Mouse (Mus musculus): Measurements from ENCODE around the gene Yrdc. TPM values are rescaled to one million over a fixed set of nuclear protein-coding genes. Genes with fewer than 3 reads are reported as not detected.
A peak's percentile ranks its signal among the peaks of the same experiment; 100 is the strongest.

Gene Yrdc
- polyA plus RNA-seq, 2 experiments = 20.9 to 21.9 TPM

DNA sequence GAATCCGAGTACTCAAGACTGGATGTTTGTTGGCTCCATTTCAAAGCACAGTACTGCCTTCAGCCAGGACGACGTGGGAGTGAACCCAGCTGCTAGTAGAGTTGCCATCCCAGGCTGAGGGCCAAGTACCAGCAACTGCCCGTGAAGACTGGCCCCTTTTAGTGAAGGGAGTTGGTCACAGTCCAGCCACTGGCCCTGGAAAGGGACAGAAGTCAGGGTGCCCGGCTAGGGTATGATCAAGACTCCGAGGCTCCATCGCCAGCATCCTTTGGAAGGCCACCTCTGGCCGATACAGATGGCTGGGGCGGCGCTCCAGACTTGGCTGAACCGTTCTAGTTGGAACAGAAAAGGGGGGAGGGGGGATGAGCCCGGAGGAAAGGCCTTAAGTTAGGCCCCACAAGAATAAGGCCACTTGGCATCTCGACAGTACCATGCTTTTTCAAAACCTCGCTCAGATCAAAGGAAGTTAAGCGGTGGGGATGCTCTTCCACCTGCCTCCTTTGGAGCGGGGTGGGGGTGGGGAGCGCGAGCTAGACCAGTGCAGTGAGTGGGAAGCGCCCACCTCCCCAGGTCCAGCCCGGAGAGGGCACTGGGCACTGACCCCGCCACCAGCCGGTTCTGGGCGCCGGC lies 733 bp upstream of the Yrdc start:
- 11% methylated on average over 24 of the region's 24 CpGs for WGBS (ENCODE audit: insufficient replicate concordance)
- peaks cover 17% of the 10 kb centered on the region for H3K36me3 ChIP-seq (replicated peaks; ENCODE audit: control insufficient read depth, insufficient read depth, low read depth)
- H3K4me1 ChIP-seq (replicated peaks; ENCODE audit: control insufficient read depth in 2 of 2, insufficient read depth in 2 of 2, low read length in 1 of 2) = peaks cover 8 to 14% of the 10 kb centered on the region in 2 experiments
- TF ChIP-seq CTCF (IDR thresholded peaks at IDR 0.05; ENCODE audit: low read depth) (no peak), EP300 (IDR thresholded peaks at IDR 0.05; ENCODE audit: low read depth) (no peak)
- H3K9me3 ChIP-seq (ENCODE audit: control insufficient read depth, low read length) = no peaks in the 10 kb centered on the region
- peak overlapping the region; percentile 82 to 93 for H3K4me3 ChIP-seq (ENCODE audit: insufficient read depth in 1 of 2, low read depth in 2 of 2, low read length in 2 of 2)
- peak overlapping the region; percentile 66 for H3K9ac ChIP-seq (replicated peaks)
- no peak; the same call in 1 of the 2 replicates for ATAC-seq (ENCODE audit: insufficient read depth)
- H3K27ac ChIP-seq = 0 out of 2 replicates have a peak overlapping the region, but pooled peaks have one; percentile 14
- peak in 1 of 3 experiments; percentile 10 for DNase-seq (ENCODE audit: low read depth in 3 of 3, low spot score in 3 of 3)
- no peaks in the 10 kb centered on the region for H3K27me3 ChIP-seq (ENCODE audit: control insufficient read depth, insufficient read depth, low read length)
- H3K4me2 ChIP-seq (ENCODE audit: low read depth) = peak overlapping the region; percentile 70

- under 1% methylated on average over 75 of the region's 75 CpGs for WGBS (ENCODE audit: insufficient replicate concordance)
These were observed 617 bp downstream of the Yrdc start, which contains the start of gene 1110065P20Rik for GRCm38 (mm10) chr4:124850933-124851658. TSS of gene 1110065P20Rik (minus strand) at chr4:124851196.

DNA sequence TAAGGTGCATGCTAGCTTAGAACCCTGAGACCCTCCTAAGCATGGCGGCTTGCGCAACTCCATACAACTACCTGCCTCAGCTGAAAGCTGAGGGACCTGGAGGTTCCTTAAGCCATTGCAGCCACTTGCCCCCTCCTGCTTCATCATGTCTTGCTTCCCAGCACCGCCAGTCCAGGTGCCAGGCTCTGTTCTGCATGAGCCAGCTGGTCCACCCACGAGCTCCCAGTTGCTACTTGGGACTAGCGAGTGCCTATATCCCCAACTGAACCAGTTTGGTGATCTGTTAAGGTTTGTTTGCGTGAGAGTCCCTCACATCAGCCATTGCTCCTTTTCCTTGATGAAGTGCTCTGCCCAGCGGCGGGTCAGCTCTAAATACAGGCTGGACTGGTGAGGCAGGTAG lies 5.8 kb downstream of the Yrdc start:
- TF ChIP-seq EP300 (IDR thresholded peaks at IDR 0.05; ENCODE audit: low read depth) = no peak
- TF ChIP-seq CTCF (IDR thresholded peaks at IDR 0.05; ENCODE audit: low read depth) = no peak

More at GRCm38 (mm10) chr4:124850933-124851658, 617 bp downstream of the Yrdc start, which contains the start of gene 1110065P20Rik:
- Histone ChIP-seq H3K27ac (peak within 1 kb of the TSS; percentile 56), H3K4me3 (ENCODE audit: insufficient read depth in 1 of 2, low read depth in 2 of 2, low read length in 2 of 2) (peak within 1 kb of the TSS; percentile 82 to 93), H3K4me1 (replicated peaks; ENCODE audit: control insufficient read depth in 2 of 2, insufficient read depth in 2 of 2, low read length in 1 of 2) (peaks cover 8 to 14% of the 10 kb centered on the region in 2 experiments), H3K9ac (replicated peaks) (peak within 1 kb of the TSS; percentile 81), H3K36me3 (replicated peaks; ENCODE audit: control insufficient read depth, insufficient read depth, low read depth) (peaks cover 20% of the 10 kb centered on the region), H3K4me2 (ENCODE audit: low read depth) (peak within 1 kb of the TSS; percentile 97), H3K27me3 (ENCODE audit: control insufficient read depth, insufficient read depth, low read length) (no peaks in the 10 kb centered on the region), H3K9me3 (ENCODE audit: control insufficient read depth, low read length) (no peaks in the 10 kb centered on the region)
- DNase-seq (ENCODE audit: low read depth in 3 of 3, low spot score in 3 of 3) = peak; percentile 47 to 51 (median 50)
- TF ChIP-seq CTCF (IDR thresholded peaks at IDR 0.05; ENCODE audit: low read depth) = no peak
- no peak for TF ChIP-seq EP300 (IDR thresholded peaks at IDR 0.05; ENCODE audit: low read depth)
- peak; percentile 62 for ATAC-seq (ENCODE audit: insufficient read depth)

GRCm38 (mm10) chr4:124858370-124858769 lies 7.9 kb downstream of the Yrdc start:
- Histone ChIP-seq H3K27ac (no peak overlapping the region), H3K36me3 (replicated peaks; ENCODE audit: control insufficient read depth, insufficient read depth, low read depth) (peaks cover 14% of the 10 kb centered on the region), H3K27me3 (ENCODE audit: control insufficient read depth, insufficient read depth, low read length) (peaks cover 29% of the 10 kb centered on the region), H3K4me2 (ENCODE audit: low read depth) (no peak overlapping the region), H3K4me1 (replicated peaks; ENCODE audit: control insufficient read depth in 2 of 2, insufficient read depth in 2 of 2, low read length in 1 of 2) (no peaks in the 10 kb centered on the region), H3K9me3 (ENCODE audit: control insufficient read depth, low read length) (no peaks in the 10 kb centered on the region), H3K4me3 (ENCODE audit: insufficient read depth in 1 of 2, low read depth in 2 of 2, low read length in 2 of 2) (no peak overlapping the region), H3K9ac (replicated peaks) (no peak overlapping the region)
- no peak for TF ChIP-seq CTCF (IDR thresholded peaks at IDR 0.05; ENCODE audit: low read depth)
- no peak for TF ChIP-seq EP300 (IDR thresholded peaks at IDR 0.05; ENCODE audit: low read depth)
- ATAC-seq (ENCODE audit: insufficient read depth) = no peak
- no peak for DNase-seq (ENCODE audit: low read depth in 3 of 3, low spot score in 3 of 3)
- WGBS (ENCODE audit: insufficient replicate concordance) = 75% methylated on average over 5 of the region's 5 CpGs

More for the DNA sequence above, 5.8 kb downstream of the Yrdc start:
- Histone ChIP-seq H3K9ac (replicated peaks) (no peak overlapping the region), H3K27me3 (ENCODE audit: control insufficient read depth, insufficient read depth, low read length) (peaks cover 10% of the 10 kb centered on the region), H3K9me3 (ENCODE audit: control insufficient read depth, low read length) (no peaks in the 10 kb centered on the region), H3K4me1 (replicated peaks; ENCODE audit: control insufficient read depth in 2 of 2, insufficient read depth in 2 of 2, low read length in 1 of 2) (peaks cover 8 to 9% of the 10 kb centered on the region in 2 experiments), H3K4me3 (ENCODE audit: insufficient read depth in 1 of 2, low read depth in 2 of 2, low read length in 2 of 2) (no peak overlapping the region), H3K4me2 (ENCODE audit: low read depth) (no peak overlapping the region), H3K27ac (no peak overlapping the region), H3K36me3 (replicated peaks; ENCODE audit: control insufficient read depth, insufficient read depth, low read depth) (peaks cover 20% of the 10 kb centered on the region)
- ATAC-seq (ENCODE audit: insufficient read depth) = no peak
- 91% methylated on average over 8 of the region's 8 CpGs for WGBS (ENCODE audit: insufficient replicate concordance)
- DNase-seq (ENCODE audit: low read depth in 3 of 3, low spot score in 3 of 3) = no peak

- H3K4me2 ChIP-seq (ENCODE audit: low read depth) = no peak overlapping the region
- no peak overlapping the region for H3K9ac ChIP-seq (replicated peaks)
- H3K36me3 ChIP-seq (replicated peaks; ENCODE audit: control insufficient read depth, insufficient read depth, low read depth) = no peaks in the 10 kb centered on the region
- DNase-seq (ENCODE audit: low read depth in 3 of 3, low spot score in 3 of 3) (peak; percentile 34 to 46 (median 38)), ATAC-seq (ENCODE audit: insufficient read depth) (no peak)
- no peaks in the 10 kb centered on the region for H3K9me3 ChIP-seq (ENCODE audit: control insufficient read depth, low read length)
- H3K4me1 ChIP-seq (replicated peaks; ENCODE audit: control insufficient read depth in 2 of 2, insufficient read depth in 2 of 2, low read length in 1 of 2) = no peaks in the 10 kb centered on the region
- no peak overlapping the region for H3K4me3 ChIP-seq (ENCODE audit: insufficient read depth in 1 of 2, low read depth in 2 of 2, low read length in 2 of 2)
- peaks cover 34% of the 10 kb centered on the region for H3K27me3 ChIP-seq (ENCODE audit: control insufficient read depth, insufficient read depth, low read length)
- WGBS (ENCODE audit: insufficient replicate concordance) = 9% methylated on average over 7 of the region's 7 CpGs
- no peak overlapping the region for H3K27ac ChIP-seq
- TF ChIP-seq CTCF (IDR thresholded peaks at IDR 0.05; ENCODE audit: low read depth) = no peak
- TF ChIP-seq EP300 (IDR thresholded peaks at IDR 0.05; ENCODE audit: low read depth) = no peak
These were observed 10.0 kb downstream of the Yrdc start for GRCm38 (mm10) chr4:124860446-124860845.

Data from liver, embryonic 14.5 days (tissue).